Mouse (Mus musculus): ENCODE results near the gene Pomgnt1. TPM values are rescaled to one million over a fixed set of nuclear protein-coding genes. Genes with fewer than 3 reads are reported as not detected.

Gene Pomgnt1
- polyA plus RNA-seq, 1 experiment from 2014 or later = 66.3 TPM

GRCm38 (mm10) chr4:116141736-116142135 lies 18.1 kb downstream of the Pomgnt1 start:
- H3K4me3 ChIP-seq (ENCODE audit: control insufficient read depth in 1 of 2, insufficient read depth in 1 of 2, low read depth in 1 of 2, low read length in 2 of 2) = no peak overlapping the region
- H3K36me3 ChIP-seq (ENCODE audit: control insufficient read depth, insufficient read depth, low read length) = no peaks in the 10 kb centered on the region
- H3K4me1 ChIP-seq (ENCODE audit: control insufficient read depth in 2 of 2, insufficient read depth in 2 of 2, low read length in 2 of 2) = peaks cover 7 to 19% of the 10 kb centered on the region in 2 experiments
- H3K4me2 ChIP-seq (ENCODE audit: low read length) = no peak overlapping the region
- ATAC-seq (ENCODE audit: insufficient number of reproducible peaks, insufficient read depth, low FRiP score, low read depth) = no peak
- 61% methylated on average over 1 of the region's 1 CpGs for WGBS
- no peaks in the 10 kb centered on the region for H3K27me3 ChIP-seq (ENCODE audit: control insufficient read depth, insufficient read depth, low read length)
- no peak overlapping the region for H3K27ac ChIP-seq (replicated peaks in 1 of 2; ENCODE audit: control insufficient read depth in 1 of 2, insufficient read depth in 1 of 2, low read depth in 2 of 2, low read length in 2 of 2)
- H3K9ac ChIP-seq (ENCODE audit: low read length) = no peak overlapping the region
- no peaks in the 10 kb centered on the region for H3K9me3 ChIP-seq (ENCODE audit: control insufficient read depth, low read length)

GRCm38 (mm10) chr4:116142269-116142668 lies 18.6 kb downstream of the Pomgnt1 start:
- Histone ChIP-seq H3K9ac (ENCODE audit: low read length) (no peak overlapping the region), H3K4me1 (ENCODE audit: control insufficient read depth in 2 of 2, insufficient read depth in 2 of 2, low read length in 2 of 2) (peaks cover 7 to 18% of the 10 kb centered on the region in 2 experiments), H3K9me3 (ENCODE audit: control insufficient read depth, low read length) (no peaks in the 10 kb centered on the region), H3K4me2 (ENCODE audit: low read length) (no peak overlapping the region), H3K36me3 (ENCODE audit: control insufficient read depth, insufficient read depth, low read length) (no peaks in the 10 kb centered on the region), H3K27me3 (ENCODE audit: control insufficient read depth, insufficient read depth, low read length) (no peaks in the 10 kb centered on the region), H3K4me3 (ENCODE audit: control insufficient read depth in 1 of 2, insufficient read depth in 1 of 2, low read depth in 1 of 2, low read length in 2 of 2) (no peak overlapping the region), H3K27ac (replicated peaks in 1 of 2; ENCODE audit: control insufficient read depth in 1 of 2, insufficient read depth in 1 of 2, low read depth in 2 of 2, low read length in 2 of 2) (no peak overlapping the region)
- no peak for ATAC-seq (ENCODE audit: insufficient number of reproducible peaks, insufficient read depth, low FRiP score, low read depth)
- 83% methylated on average over 7 of the region's 7 CpGs for WGBS

GRCm38 (mm10) chr4:116143317-116143811 lies 19.7 kb downstream of the Pomgnt1 start:
- Histone ChIP-seq H3K9ac (ENCODE audit: low read length) (peak overlapping the region; percentile 81), H3K27ac (replicated peaks in 1 of 2; ENCODE audit: control insufficient read depth in 1 of 2, insufficient read depth in 1 of 2, low read depth in 2 of 2, low read length in 2 of 2) (no peak overlapping the region), H3K4me2 (ENCODE audit: low read length) (peak overlapping the region; percentile 93), H3K27me3 (ENCODE audit: control insufficient read depth, insufficient read depth, low read length) (no peaks in the 10 kb centered on the region), H3K9me3 (ENCODE audit: control insufficient read depth, low read length) (no peaks in the 10 kb centered on the region), H3K4me3 (ENCODE audit: control insufficient read depth in 1 of 2, insufficient read depth in 1 of 2, low read depth in 1 of 2, low read length in 2 of 2) (peak overlapping the region; percentile 11 to 73; a peak in 2 of 4 replicates), H3K36me3 (ENCODE audit: control insufficient read depth, insufficient read depth, low read length) (no peaks in the 10 kb centered on the region), H3K4me1 (ENCODE audit: control insufficient read depth in 2 of 2, insufficient read depth in 2 of 2, low read length in 2 of 2) (peaks cover 7 to 12% of the 10 kb centered on the region in 2 experiments)
- 18% methylated on average over 7 of the region's 7 CpGs for WGBS
- ATAC-seq (ENCODE audit: insufficient number of reproducible peaks, insufficient read depth, low FRiP score, low read depth) = no peak

- Histone ChIP-seq H3K4me3 (ENCODE audit: control insufficient read depth in 1 of 2, insufficient read depth in 1 of 2, low read depth in 1 of 2, low read length in 2 of 2) (peak overlapping the region; percentile 73 to 78), H3K27me3 (ENCODE audit: control insufficient read depth, insufficient read depth, low read length) (no peaks in the 10 kb centered on the region), H3K4me1 (ENCODE audit: control insufficient read depth in 2 of 2, insufficient read depth in 2 of 2, low read length in 2 of 2) (peaks cover 7 to 12% of the 10 kb centered on the region in 2 experiments), H3K4me2 (ENCODE audit: low read length) (peak overlapping the region; percentile 93), H3K36me3 (ENCODE audit: control insufficient read depth, insufficient read depth, low read length) (no peaks in the 10 kb centered on the region), H3K27ac (replicated peaks in 1 of 2; ENCODE audit: control insufficient read depth in 1 of 2, insufficient read depth in 1 of 2, low read depth in 2 of 2, low read length in 2 of 2) (no peak overlapping the region), H3K9ac (ENCODE audit: low read length) (peak overlapping the region; percentile 81), H3K9me3 (ENCODE audit: control insufficient read depth, low read length) (no peaks in the 10 kb centered on the region)
- peak; percentile 71 for ATAC-seq (ENCODE audit: insufficient number of reproducible peaks, insufficient read depth, low FRiP score, low read depth)
- 1% methylated on average over 47 of the region's 47 CpGs for WGBS
Measured at GRCm38 (mm10) chr4:116143891-116144717, 20.5 kb downstream of the Pomgnt1 start.

GRCm38 (mm10) chr4:116149812-116150155 lies 26.1 kb downstream of the Pomgnt1 start:
- WGBS = 21% methylated on average over 6 of the region's 6 CpGs
- no peaks in the 10 kb centered on the region for H3K9me3 ChIP-seq (ENCODE audit: control insufficient read depth, low read length)
- peaks cover 7 to 16% of the 10 kb centered on the region in 2 experiments for H3K4me1 ChIP-seq (ENCODE audit: control insufficient read depth in 2 of 2, insufficient read depth in 2 of 2, low read length in 2 of 2)
- ATAC-seq (ENCODE audit: insufficient number of reproducible peaks, insufficient read depth, low FRiP score, low read depth) = no peak
- peak overlapping the region; percentile 85 to 99 for H3K4me3 ChIP-seq (ENCODE audit: control insufficient read depth in 1 of 2, insufficient read depth in 1 of 2, low read depth in 1 of 2, low read length in 2 of 2)
- H3K9ac ChIP-seq (ENCODE audit: low read length) = peak overlapping the region; percentile 97
- H3K36me3 ChIP-seq (ENCODE audit: control insufficient read depth, insufficient read depth, low read length) = peaks cover 33% of the 10 kb centered on the region
- H3K27me3 ChIP-seq (ENCODE audit: control insufficient read depth, insufficient read depth, low read length) = no peaks in the 10 kb centered on the region
- H3K27ac ChIP-seq (replicated peaks in 1 of 2; ENCODE audit: control insufficient read depth in 1 of 2, insufficient read depth in 1 of 2, low read depth in 2 of 2, low read length in 2 of 2) = peak overlapping the region; percentile 87 to 97
- H3K4me2 ChIP-seq (ENCODE audit: low read length) = peak overlapping the region; percentile 81

- Histone ChIP-seq H3K27me3 (ENCODE audit: control insufficient read depth, insufficient read depth, low read length) (no peaks in the 10 kb centered on the region), H3K9me3 (ENCODE audit: control insufficient read depth, low read length) (no peaks in the 10 kb centered on the region), H3K9ac (ENCODE audit: low read length) (peak overlapping the region; percentile 97), H3K36me3 (ENCODE audit: control insufficient read depth, insufficient read depth, low read length) (peaks cover 39% of the 10 kb centered on the region), H3K27ac (replicated peaks in 1 of 2; ENCODE audit: control insufficient read depth in 1 of 2, insufficient read depth in 1 of 2, low read depth in 2 of 2, low read length in 2 of 2) (peak overlapping the region; percentile 87 to 97), H3K4me1 (ENCODE audit: control insufficient read depth in 2 of 2, insufficient read depth in 2 of 2, low read length in 2 of 2) (peaks cover 7 to 15% of the 10 kb centered on the region in 2 experiments), H3K4me3 (ENCODE audit: control insufficient read depth in 1 of 2, insufficient read depth in 1 of 2, low read depth in 1 of 2, low read length in 2 of 2) (peak overlapping the region; percentile 85 to 99), H3K4me2 (ENCODE audit: low read length) (peak overlapping the region; percentile 81)
- WGBS = under 1% methylated on average over 51 of the region's 73 CpGs
- ATAC-seq (ENCODE audit: insufficient number of reproducible peaks, insufficient read depth, low FRiP score, low read depth) = peak; percentile 92
Measured at GRCm38 (mm10) chr4:116150156-116150861, 26.7 kb downstream of the Pomgnt1 start.

- peaks cover 7 to 15% of the 10 kb centered on the region in 2 experiments for H3K4me1 ChIP-seq (ENCODE audit: control insufficient read depth in 2 of 2, insufficient read depth in 2 of 2, low read length in 2 of 2)
- H3K4me3 ChIP-seq (ENCODE audit: control insufficient read depth in 1 of 2, insufficient read depth in 1 of 2, low read depth in 1 of 2, low read length in 2 of 2) = peak overlapping the region; percentile 85 to 99
- no peaks in the 10 kb centered on the region for H3K9me3 ChIP-seq (ENCODE audit: control insufficient read depth, low read length)
- H3K9ac ChIP-seq (ENCODE audit: low read length) = peak overlapping the region; percentile 97
- H3K27me3 ChIP-seq (ENCODE audit: control insufficient read depth, insufficient read depth, low read length) = no peaks in the 10 kb centered on the region
- peak overlapping the region; percentile 81 for H3K4me2 ChIP-seq (ENCODE audit: low read length)
- H3K36me3 ChIP-seq (ENCODE audit: control insufficient read depth, insufficient read depth, low read length) = peaks cover 44% of the 10 kb centered on the region
- 8% methylated on average over 4 of the region's 4 CpGs for WGBS
- H3K27ac ChIP-seq (replicated peaks in 1 of 2; ENCODE audit: control insufficient read depth in 1 of 2, insufficient read depth in 1 of 2, low read depth in 2 of 2, low read length in 2 of 2) = peak overlapping the region; percentile 79 to 87
- no peak; the same call in 1 of the 2 replicates for ATAC-seq (ENCODE audit: insufficient number of reproducible peaks, insufficient read depth, low FRiP score, low read depth)
Measured at GRCm38 (mm10) chr4:116150862-116151221, 27.2 kb downstream of the Pomgnt1 start.
